Mouse (Mus musculus) neural tube, embryonic 12.5 days (tissue): ENCODE results near the gene Rtl5. TPM values are rescaled to one million over a fixed set of nuclear protein-coding genes. Genes with fewer than 3 reads are reported as not detected.

Experiments used
- ATAC-seq: fragments of 200-750 bp; cut with Nextera tagmentation; 2 replicates; pipeline ENCODE4 v1.8.0; 2017; ENCODE audit warnings: low read depth, mild to moderate bottlenecking, moderate TSS enrichment, moderate library complexity; ENCODE audit not compliant: low FRiP score
- H3K27ac ChIP-seq: fragments of 300-500 bp; sonication (generic); 2 replicates; pipeline ENCODE4 v1.5.1; 2016
- H3K27me3 ChIP-seq: fragments of 300-500 bp; sonication (generic); replicated peaks from 2 replicates; pipeline ENCODE4 v1.6.1; 2016; ENCODE audit warnings: mild to moderate bottlenecking
- H3K36me3 ChIP-seq: fragments of 300-500 bp; sonication (generic); 2 replicates; pipeline ENCODE4 v1.6.1; 2016; ENCODE audit warnings: mild to moderate bottlenecking
- H3K4me1 ChIP-seq: fragments of 300-500 bp; sonication (generic); 2 replicates; pipeline ENCODE4 v1.6.1; 2016
- H3K4me2 ChIP-seq: fragments of 300-500 bp; sonication (generic); replicated peaks from 2 replicates; pipeline ENCODE4 v1.6.1; 2016; ENCODE audit warnings: mild to moderate bottlenecking
- H3K4me3 ChIP-seq: fragments of 300-500 bp; sonication (generic); 2 replicates; pipeline ENCODE4 v1.5.1; 2016
- H3K9ac ChIP-seq: fragments of 300-500 bp; sonication (generic); 2 replicates; pipeline ENCODE4 v1.6.1; 2016; ENCODE audit warnings: mild to moderate bottlenecking
- H3K9me3 ChIP-seq: fragments of 300-500 bp; sonication (generic); 2 replicates; pipeline ENCODE4 v1.6.1; 2016; ENCODE audit warnings: mild to moderate bottlenecking
- WGBS: fragments of 180-500 bp; shearing (Covaris S2); methylation state at CpG from one replicate; pipeline ENCODE4 v1.1.7; 2016; 5-methylcytosine and 5-hydroxymethylcytosine counted together
- polyA plus RNA-seq: library from polyadenylated mRNA; unstranded; fragments of >200 nt; fragmentation: Nextera tagmentation; extraction: Ambion mirVana; gene quantifications from 2 replicates; pipeline ENCODE4 v1.2.1, GENCODE M21; 2016

Rtl5 gene
- polyA plus RNA-seq, 1 experiment from 2014 or later, result 4.3 TPM

GRCm38 (mm10) chrX:102060891-102061290, 10.2 kb downstream of the Rtl5 start:
- Histone ChIP-seq H3K9ac (no peak overlapping the region), H3K27ac (no peak overlapping the region), H3K4me3 (no peak overlapping the region), H3K4me2 (no peak overlapping the region), H3K9me3 (no peaks in the 10 kb centered on the region), H3K36me3 (no peaks in the 10 kb centered on the region), H3K27me3 (no peaks in the 10 kb centered on the region), H3K4me1 (0 out of 2 replicates have a peak, but pooled peaks cover 4% of the 10 kb centered on the region)
- 57% methylated on average over 2 of the region's 2 CpGs for WGBS
- no peak for ATAC-seq

GRCm38 (mm10) chrX:102060243-102060642, 10.9 kb downstream of the Rtl5 start:
- 78% methylated on average over 5 of the region's 5 CpGs for WGBS
- H3K4me3 ChIP-seq, result no peak overlapping the region

DNA sequence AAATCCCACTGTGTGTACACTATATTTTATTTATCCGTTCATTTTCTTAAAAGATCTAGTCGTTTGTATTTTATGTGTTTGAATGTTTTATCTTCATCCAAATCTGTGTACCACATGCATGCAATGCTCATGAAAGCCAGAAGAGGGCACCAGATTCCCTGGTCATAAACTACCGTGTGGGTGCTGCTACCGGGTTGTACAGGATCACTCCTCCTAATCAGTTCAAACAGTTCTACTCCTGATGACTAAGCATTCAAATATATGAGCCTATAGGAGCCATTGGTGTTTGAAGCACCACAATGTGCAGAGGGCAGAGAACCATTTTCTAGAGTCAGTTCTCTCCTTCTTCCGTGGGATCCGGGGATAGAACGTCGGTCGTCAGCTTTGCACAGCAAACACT, 11.7 kb downstream of the Rtl5 start:
- ATAC-seq, result no peak
- no peaks in the 10 kb centered on the region for H3K27me3 ChIP-seq
- H3K27ac ChIP-seq, result no peak overlapping the region
- H3K4me1 ChIP-seq, result 0 out of 2 replicates have a peak, but pooled peaks cover 4% of the 10 kb centered on the region
- H3K9ac ChIP-seq, result no peak overlapping the region
- 61% methylated on average over 9 of the region's 9 CpGs for WGBS
- H3K9me3 ChIP-seq, result no peaks in the 10 kb centered on the region
- no peak overlapping the region for H3K4me2 ChIP-seq
- no peaks in the 10 kb centered on the region for H3K36me3 ChIP-seq
- H3K4me3 ChIP-seq, result no peak overlapping the region

More at GRCm38 (mm10) chrX:102060243-102060642, 10.9 kb downstream of the Rtl5 start:
- Histone ChIP-seq H3K36me3 (no peaks in the 10 kb centered on the region), H3K27ac (no peak overlapping the region), H3K9me3 (no peaks in the 10 kb centered on the region), H3K4me1 (0 out of 2 replicates have a peak, but pooled peaks cover 4% of the 10 kb centered on the region), H3K4me2 (no peak overlapping the region), H3K9ac (no peak overlapping the region), H3K27me3 (no peaks in the 10 kb centered on the region)
- ATAC-seq, result no peak

- 88% methylated on average over 4 of the region's 4 CpGs for WGBS
- no peak for ATAC-seq
- Histone ChIP-seq H3K27ac (no peak overlapping the region), H3K4me2 (no peak overlapping the region), H3K9ac (no peak overlapping the region), H3K27me3 (no peaks in the 10 kb centered on the region; the same call in 1 of the 2 replicates), H3K36me3 (no peaks in the 10 kb centered on the region), H3K4me1 (no peaks in the 10 kb centered on the region), H3K9me3 (no peaks in the 10 kb centered on the region), H3K4me3 (no peak overlapping the region)
These were observed 17.1 kb downstream of the Rtl5 start for GRCm38 (mm10) chrX:102054009-102054408.

DNA sequence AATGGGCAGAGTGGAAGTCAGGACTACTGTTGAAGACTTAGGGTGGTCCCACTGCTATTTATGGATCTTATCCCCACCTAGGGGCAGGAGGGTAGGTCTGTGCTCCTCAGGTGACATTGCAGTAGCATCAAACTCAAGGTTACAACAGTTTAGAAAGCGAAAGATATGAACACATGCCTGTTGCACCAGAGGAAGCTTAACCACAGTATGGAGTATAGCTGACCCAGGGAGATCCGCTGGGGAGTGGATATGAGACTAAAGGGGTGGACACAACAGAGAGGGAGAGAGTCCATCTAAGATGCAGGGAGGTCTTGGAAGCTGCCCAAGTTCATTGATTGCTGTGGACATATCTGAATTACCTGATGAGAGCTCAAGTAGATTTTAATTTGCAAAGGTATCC, 17.7 kb downstream of the Rtl5 start:
- Histone ChIP-seq H3K9me3 (no peaks in the 10 kb centered on the region), H3K36me3 (no peaks in the 10 kb centered on the region), H3K4me1 (no peaks in the 10 kb centered on the region), H3K4me3 (no peak overlapping the region), H3K27ac (no peak overlapping the region), H3K27me3 (no peaks in the 10 kb centered on the region; the same call in 1 of the 2 replicates), H3K9ac (no peak overlapping the region), H3K4me2 (no peak overlapping the region)
- WGBS, result 87% methylated on average over 2 of the region's 2 CpGs
- ATAC-seq, result no peak

DNA sequence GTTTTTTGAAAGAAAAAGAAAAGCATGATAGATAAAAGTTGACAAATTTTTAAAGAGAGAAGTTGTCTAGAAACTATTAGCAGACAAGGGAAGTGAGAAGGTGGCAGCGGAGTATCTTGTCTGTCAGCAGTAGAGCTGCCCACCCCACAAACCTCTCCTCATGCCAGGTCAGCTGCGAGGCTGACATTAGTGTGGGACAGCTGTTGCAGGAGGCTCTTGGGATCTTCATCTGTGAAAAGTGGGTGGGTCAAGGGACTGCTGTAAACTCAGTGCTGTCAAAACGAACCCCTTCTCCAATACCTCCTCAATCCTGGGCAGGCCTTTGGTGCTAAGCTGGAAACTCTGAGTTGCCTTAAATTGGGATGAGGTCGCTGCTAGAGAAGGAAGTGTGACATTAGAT, 19.9 kb downstream of the Rtl5 start:
- Histone ChIP-seq H3K4me1 (no peaks in the 10 kb centered on the region), H3K27me3 (no peaks in the 10 kb centered on the region; the same call in 1 of the 2 replicates), H3K4me2 (no peak overlapping the region), H3K9ac (no peak overlapping the region), H3K4me3 (no peak overlapping the region), H3K9me3 (no peaks in the 10 kb centered on the region), H3K27ac (no peak overlapping the region), H3K36me3 (no peaks in the 10 kb centered on the region)
- no peak for ATAC-seq
- 74% methylated on average over 4 of the region's 4 CpGs for WGBS

- Histone ChIP-seq H3K9me3 (no peaks in the 10 kb centered on the region), H3K4me2 (no peak overlapping the region), H3K4me3 (no peak overlapping the region), H3K9ac (no peak overlapping the region), H3K27ac (no peak overlapping the region), H3K27me3 (no peaks in the 10 kb centered on the region; the same call in 1 of the 2 replicates), H3K4me1 (no peaks in the 10 kb centered on the region), H3K36me3 (no peaks in the 10 kb centered on the region)
- WGBS, result 84% methylated on average over 6 of the region's 6 CpGs
- no peak for ATAC-seq
These were observed 20.6 kb downstream of the Rtl5 start for GRCm38 (mm10) chrX:102050552-102050951.

DNA sequence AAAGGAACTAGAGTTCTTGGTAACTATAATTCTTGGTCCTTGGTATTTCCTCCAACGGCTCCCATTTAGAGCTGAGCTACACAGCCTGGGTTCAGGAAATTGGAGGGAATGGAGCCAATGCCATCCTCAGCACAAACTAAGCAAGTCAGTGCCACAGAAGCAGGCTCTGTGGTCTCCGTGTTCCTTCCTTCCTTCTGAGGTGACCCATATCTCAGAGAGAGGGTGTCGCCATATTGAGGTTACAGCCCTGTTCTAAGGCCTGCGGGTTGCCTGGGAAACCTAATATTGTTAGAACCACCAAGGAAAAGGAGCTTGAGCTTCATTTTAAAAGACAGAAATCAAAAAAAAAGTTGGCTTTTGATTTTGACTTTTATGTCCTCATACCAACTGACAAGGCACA, 28.7 kb downstream of the Rtl5 start:
- no peak overlapping the region for H3K4me2 ChIP-seq
- ATAC-seq, result no peak
- no peaks in the 10 kb centered on the region for H3K36me3 ChIP-seq
- H3K9ac ChIP-seq, result no peak overlapping the region
- H3K27ac ChIP-seq, result no peak overlapping the region
- WGBS, result 86% methylated on average over 4 of the region's 4 CpGs
- no peak overlapping the region for H3K4me3 ChIP-seq
- H3K4me1 ChIP-seq, result no peaks in the 10 kb centered on the region
- H3K9me3 ChIP-seq, result no peaks in the 10 kb centered on the region
- H3K27me3 ChIP-seq, result no peaks in the 10 kb centered on the region; the same call in 1 of the 2 replicates

GRCm38 (mm10) chrX:102041562-102041961, 29.5 kb downstream of the Rtl5 start:
- no peak overlapping the region for H3K4me3 ChIP-seq
- H3K36me3 ChIP-seq, result no peaks in the 10 kb centered on the region
- H3K4me2 ChIP-seq, result no peak overlapping the region
- ATAC-seq, result no peak
- H3K9me3 ChIP-seq, result no peaks in the 10 kb centered on the region
- no peak overlapping the region for H3K27ac ChIP-seq
- no peaks in the 10 kb centered on the region; the same call in 1 of the 2 replicates for H3K27me3 ChIP-seq
- no peak overlapping the region for H3K9ac ChIP-seq
- WGBS, result 73% methylated on average over 7 of the region's 7 CpGs
- H3K4me1 ChIP-seq, result no peaks in the 10 kb centered on the region

DNA sequence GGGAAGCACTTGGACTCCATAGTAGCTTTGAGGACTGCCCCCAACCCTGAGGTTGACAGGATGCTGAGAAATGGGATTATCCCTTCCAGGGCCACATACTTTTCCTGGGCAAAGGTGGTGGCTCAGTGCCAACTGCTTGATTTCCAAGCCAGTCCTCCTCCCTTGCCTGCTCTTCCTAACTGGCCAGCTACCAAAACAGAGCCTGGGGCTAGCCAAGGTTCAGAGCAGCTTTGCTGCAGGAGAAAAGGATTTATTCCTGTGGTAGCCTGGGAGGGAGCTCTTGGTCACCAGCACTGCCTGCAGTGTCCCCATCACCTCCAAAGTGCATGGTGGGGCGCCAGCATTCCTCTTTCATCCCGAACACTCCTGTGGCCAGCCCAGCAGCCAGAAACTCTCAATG, 33.6 kb downstream of the Rtl5 start:
- Histone ChIP-seq H3K4me3 (no peak overlapping the region), H3K27me3 (no peaks in the 10 kb centered on the region), H3K9ac (no peak overlapping the region), H3K36me3 (no peaks in the 10 kb centered on the region), H3K9me3 (no peaks in the 10 kb centered on the region), H3K4me1 (no peaks in the 10 kb centered on the region), H3K4me2 (no peak overlapping the region), H3K27ac (no peak overlapping the region)
- WGBS, result 64% methylated on average over 2 of the region's 2 CpGs
- no peak for ATAC-seq

- H3K4me2 ChIP-seq, result no peak overlapping the region
- no peak for ATAC-seq
- no peaks in the 10 kb centered on the region for H3K4me1 ChIP-seq
- 75% methylated on average over 3 of the region's 3 CpGs for WGBS
- H3K36me3 ChIP-seq, result no peaks in the 10 kb centered on the region
- no peak overlapping the region for H3K27ac ChIP-seq
- H3K9ac ChIP-seq, result no peak overlapping the region
- no peak overlapping the region for H3K4me3 ChIP-seq
- no peaks in the 10 kb centered on the region for H3K27me3 ChIP-seq
- no peaks in the 10 kb centered on the region for H3K9me3 ChIP-seq
These were observed 34.2 kb downstream of the Rtl5 start for GRCm38 (mm10) chrX:102036866-102037361.

- no peaks in the 10 kb centered on the region for H3K27me3 ChIP-seq
- H3K27ac ChIP-seq, result no peak overlapping the region
- no peak overlapping the region for H3K4me3 ChIP-seq
- no peaks in the 10 kb centered on the region for H3K4me1 ChIP-seq
- no peaks in the 10 kb centered on the region for H3K36me3 ChIP-seq
- no peak overlapping the region for H3K4me2 ChIP-seq
- no peaks in the 10 kb centered on the region for H3K9me3 ChIP-seq
- 59% methylated on average over 3 of the region's 3 CpGs for WGBS
- no peak overlapping the region for H3K9ac ChIP-seq
- no peak for ATAC-seq
These were observed 35.4 kb downstream of the Rtl5 start for GRCm38 (mm10) chrX:102035671-102036070.

GRCm38 (mm10) chrX:102033566-102033965, 37.5 kb downstream of the Rtl5 start:
- no peaks in the 10 kb centered on the region for H3K9me3 ChIP-seq
- no peak overlapping the region for H3K4me2 ChIP-seq
- WGBS, result 80% methylated on average over 2 of the region's 2 CpGs
- ATAC-seq, result no peak
- no peaks in the 10 kb centered on the region; the same call in 1 of the 2 replicates for H3K27me3 ChIP-seq
- H3K9ac ChIP-seq, result no peak overlapping the region
- no peak overlapping the region for H3K4me3 ChIP-seq
- H3K27ac ChIP-seq, result no peak overlapping the region
- H3K4me1 ChIP-seq, result no peaks in the 10 kb centered on the region
- H3K36me3 ChIP-seq, result no peaks in the 10 kb centered on the region
